Comparison of ENCODE assay signal across 30 mouse cellular contexts in the genomic region with DNA sequence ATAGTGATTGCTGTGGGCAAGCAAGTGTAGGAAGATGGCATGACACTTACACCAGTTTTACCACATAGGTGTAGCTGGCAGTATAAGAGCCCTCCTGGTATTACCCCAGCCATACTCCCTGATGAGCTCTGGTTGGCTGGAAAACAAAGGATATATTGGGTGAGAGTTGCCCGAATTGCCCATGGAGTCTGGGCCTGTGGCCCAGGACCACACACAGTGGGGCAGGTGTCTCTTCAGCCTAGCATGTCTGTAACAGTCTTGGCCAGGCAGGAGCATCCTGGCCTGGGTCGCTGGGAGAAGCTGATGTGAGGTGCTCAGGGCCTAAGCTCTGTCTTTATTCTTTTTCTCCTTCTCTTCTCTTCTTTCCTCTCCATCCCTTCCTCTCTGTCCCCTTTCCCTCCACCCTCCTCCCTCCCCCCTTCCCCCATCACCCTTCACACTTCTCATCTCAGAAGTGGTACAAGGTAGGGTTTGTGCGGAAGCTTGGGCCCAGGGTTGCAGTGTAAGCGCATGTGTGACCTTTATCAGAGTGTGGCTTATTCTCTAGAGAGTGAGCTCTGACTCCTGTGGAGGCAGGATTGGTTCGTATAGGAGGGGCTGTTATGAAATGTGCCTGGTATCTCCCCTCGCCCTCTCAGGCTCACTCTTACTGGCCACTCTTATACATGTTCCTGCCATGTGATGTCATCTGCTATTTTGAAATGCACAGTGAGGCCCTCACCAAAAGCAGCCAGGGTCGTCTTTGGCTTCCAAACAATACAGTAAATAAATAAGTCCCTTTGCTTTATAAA.
A peak's percentile ranks its signal among the peaks of the same experiment; 100 is the strongest.
DNase-seq lines count a peak whose midpoint lies in the region; ATAC-seq and TF ChIP-seq lines count a peak whose summit lies in the region.
"Had no signal": no experiment of that assay in that cellular context is flagged by ENCODE, and none has a peak within 500 bp of the region (broad histone marks: within the 10 kb centered on the region; RNA-seq: fewer than 3 reads in every experiment).

No protein-coding gene starts in this region.

- H3K4me1 ChIP-seq in heart, embryonic 12.5 days (replicated peaks) = peaks cover 20% of the 10 kb centered on the region
- H3K4me1 ChIP-seq in heart, postnatal 0 days (ENCODE audit: control insufficient read depth, insufficient read depth) = no peaks in the 10 kb centered on the region
- peaks cover 15% of the 10 kb centered on the region; the same call in 1 of the 2 replicates for H3K4me1 ChIP-seq in midbrain, embryonic 13.5 days (replicated peaks)
- H3K4me1 ChIP-seq in midbrain, embryonic 16.5 days (ENCODE audit: control insufficient read depth, insufficient read depth, low read length) = no peaks in the 10 kb centered on the region
- H3K4me1 ChIP-seq: forebrain, embryonic 12.5 days had no signal

- intact Hi-C loops in heart, postnatal 14 days (cut with DNase I) = no loop called here

- TF ChIP-seq EP300 in heart, postnatal 0 days (IDR thresholded peaks at IDR 0.05; ENCODE audit: low read depth) = no peak

- H3K9me3 ChIP-seq in heart, embryonic 12.5 days (replicated peaks) = no peaks in the 10 kb centered on the region
- no peaks in the 10 kb centered on the region for H3K9me3 ChIP-seq in heart, postnatal 0 days (replicated peaks; ENCODE audit: control insufficient read depth, low read length)
- no peaks in the 10 kb centered on the region for H3K9me3 ChIP-seq in midbrain, embryonic 13.5 days
- H3K9me3 ChIP-seq in midbrain, embryonic 16.5 days (replicated peaks; ENCODE audit: control insufficient read depth, low read length, poor library complexity, severe bottlenecking) = no peaks in the 10 kb centered on the region
- H3K9me3 ChIP-seq: forebrain, embryonic 12.5 days; neural tube, embryonic 13.5 days had no signal

- no peaks in the 10 kb centered on the region for H3K36me3 ChIP-seq in heart, embryonic 12.5 days
- no peaks in the 10 kb centered on the region for H3K36me3 ChIP-seq in heart, postnatal 0 days (replicated peaks; ENCODE audit: control insufficient read depth, insufficient read depth, low read length)
- no peaks in the 10 kb centered on the region for H3K36me3 ChIP-seq in midbrain, embryonic 13.5 days
- no peaks in the 10 kb centered on the region for H3K36me3 ChIP-seq in midbrain, embryonic 16.5 days (ENCODE audit: control insufficient read depth, insufficient read depth, low read length)
- H3K36me3 ChIP-seq: forebrain, embryonic 12.5 days; neural tube, embryonic 13.5 days had no signal

- ATAC-seq in heart, embryonic 12.5 days (ENCODE audit: insufficient number of reproducible peaks, low FRiP score) = peak; percentile 36; the same call in 1 of the 2 replicates
- ATAC-seq in heart, postnatal 0 days (ENCODE audit: insufficient read depth, low read depth) = 0 out of 2 replicates have a peak, but pooled peaks have one; percentile 48
- 0 out of 2 replicates have a peak, but pooled peaks have one; percentile 6 for ATAC-seq in midbrain, embryonic 13.5 days
- ATAC-seq in midbrain, embryonic 16.5 days = no peak
- ATAC-seq: activated CD4-positive, CD25-positive, alpha-beta regulatory T cell, adult 4 months; intestine, postnatal 0 days had no signal

- WGBS in heart, embryonic 12.5 days = 57% methylated on average over 7 of the region's 7 CpGs
- 50% methylated on average over 7 of the region's 7 CpGs for WGBS in heart, postnatal 0 days
- WGBS in midbrain, embryonic 13.5 days = 81% methylated on average over 7 of the region's 7 CpGs
- 76% methylated on average over 7 of the region's 7 CpGs for WGBS in midbrain, embryonic 16.5 days

- H3K27me3 ChIP-seq in heart, embryonic 12.5 days (replicated peaks) = no peaks in the 10 kb centered on the region
- H3K27me3 ChIP-seq in heart, postnatal 0 days (ENCODE audit: control insufficient read depth, insufficient read depth, low read length) = no peaks in the 10 kb centered on the region
- H3K27me3 ChIP-seq in midbrain, embryonic 13.5 days = no peaks in the 10 kb centered on the region
- H3K27me3 ChIP-seq in midbrain, embryonic 16.5 days (ENCODE audit: control insufficient read depth, insufficient read depth, low read depth, low read length) = no peaks in the 10 kb centered on the region
- H3K27me3 ChIP-seq: CH12.LX; forebrain, embryonic 12.5 days; neural tube, embryonic 13.5 days had no signal

- H3K9ac ChIP-seq in heart, embryonic 12.5 days = no peak overlapping the region
- no peak overlapping the region for H3K9ac ChIP-seq in heart, postnatal 0 days (replicated peaks; ENCODE audit: low read depth, low read length)
- no peak overlapping the region for H3K9ac ChIP-seq in midbrain, embryonic 13.5 days (replicated peaks)
- H3K9ac ChIP-seq in midbrain, embryonic 16.5 days (ENCODE audit: low read depth, low read length) = no peak overlapping the region
- H3K9ac ChIP-seq: forebrain, embryonic 12.5 days; liver, embryonic 14.5 days; neural tube, embryonic 13.5 days had no signal

- H3K4me2 ChIP-seq in heart, embryonic 12.5 days = no peak overlapping the region
- no peak overlapping the region for H3K4me2 ChIP-seq in heart, postnatal 0 days (ENCODE audit: low read depth, low read length)
- no peak overlapping the region for H3K4me2 ChIP-seq in midbrain, embryonic 13.5 days (replicated peaks)
- H3K4me2 ChIP-seq in midbrain, embryonic 16.5 days (ENCODE audit: low read length) = no peak overlapping the region
- H3K4me2 ChIP-seq: forebrain, embryonic 12.5 days; neural tube, embryonic 13.5 days had no signal

- TF ChIP-seq CTCF in heart, postnatal 0 days (IDR thresholded peaks at IDR 0.05; ENCODE audit: low read depth) = no peak

- peak overlapping the region; percentile 51; the same call in 1 of the 2 replicates for H3K27ac ChIP-seq in heart, embryonic 12.5 days (ENCODE audit: poor library complexity, severe bottlenecking)
- no peak overlapping the region for H3K27ac ChIP-seq in heart, postnatal 0 days (ENCODE audit: low read depth)
- no peak overlapping the region for H3K27ac ChIP-seq in midbrain, embryonic 13.5 days
- no peak overlapping the region for H3K27ac ChIP-seq in midbrain, embryonic 16.5 days (ENCODE audit: low read length)
- H3K27ac ChIP-seq: forebrain, embryonic 12.5 days; liver, embryonic 14.5 days; neural tube, embryonic 13.5 days; stomach, postnatal 0 days had no signal

- peak; percentile 47 to 71 for DNase-seq in cerebellum, postnatal 10 days
- no peak for DNase-seq in cerebellum, adult 9-11 months
- DNase-seq in heart, postnatal 14 days = no peak
- DNase-seq in heart, postnatal 0 days (ENCODE audit: low spot score) = peak; percentile 31
- no peak for DNase-seq in heart, adult 18-20 months
- DNase-seq: adrenal gland, adult 2 months; adrenal gland, postnatal 36 days; cerebellum, adult 2 months; embryo, embryonic 11 days; gastrocnemius, postnatal 10 days; kidney, adult 9 months; kidney, postnatal 10 days; layer of hippocampus, postnatal 36 days; liver; lung, adult 2 months; lung, postnatal 10 days; right cerebral cortex, postnatal 4 days; thymus, adult 18-20 months; thymus, postnatal 25 days had no signal

- no peak overlapping the region for H3K4me3 ChIP-seq in heart, embryonic 12.5 days
- H3K4me3 ChIP-seq in heart, postnatal 0 days (ENCODE audit: low read depth, low read length) = no peak overlapping the region
- no peak overlapping the region for H3K4me3 ChIP-seq in midbrain, embryonic 13.5 days (replicated peaks)
- H3K4me3 ChIP-seq in midbrain, embryonic 16.5 days (ENCODE audit: low read depth, low read length) = no peak overlapping the region
- H3K4me3 ChIP-seq: erythroblast, embryonic 14.5 days; forebrain, embryonic 12.5 days; neural tube, embryonic 13.5 days had no signal

Comparison
In these comparisons a context has a peak if more than half of its experiments do, and no peak if none do; other contexts are left out.
1. DNase-seq: peak in cerebellum, postnatal 10 days (2 of 2) and heart, postnatal 0 days (single experiment); none in cerebellum, adult 9-11 months (single experiment), heart, postnatal 14 days (0 of 2) and heart, adult 18-20 months (0 of 2).